Mouse (Mus musculus): ENCODE results near the gene Ivl. TPM values are rescaled to one million over a fixed set of nuclear protein-coding genes. Genes with fewer than 3 reads are reported as not detected.

Ivl gene
- total RNA-seq, 2 experiments from 2014 or later, result not detected

Other genes with a start within 250 kb of the Ivl start
- gene Sprr2d, start 234.6 kb downstream of the Ivl start, total RNA-seq (2021), result not detected
- gene Sprr2e, start 221.6 kb downstream of the Ivl start, total RNA-seq (2021), result not detected
- gene Sprr2f, start 208.5 kb downstream of the Ivl start, total RNA-seq (2021), result not detected
- not detected for gene Sprr2h, start 188.1 kb downstream of the Ivl start, total RNA-seq (2021)
- not detected for gene Sprr2i, start 165.7 kb downstream of the Ivl start, total RNA-seq (2021)
- not detected for gene Sprr2j-ps, start 155.7 kb downstream of the Ivl start, total RNA-seq (2021)
- 1 to 10 TPM; 1.5 to 3.6 TPM for gene Gm9774, start 144.3 kb downstream of the Ivl start, total RNA-seq (2021)
- not detected for gene Sprr2k, start 141.2 kb downstream of the Ivl start, total RNA-seq (2021)
- gene Sprr1b, start 134.9 kb downstream of the Ivl start, total RNA-seq (2021), result not detected
- gene Sprr3, start 115.0 kb downstream of the Ivl start, total RNA-seq (2021), result not detected
- gene Sprr1a, start 87.8 kb downstream of the Ivl start, total RNA-seq (2021), result not detected
- not detected for gene Sprr4, start 73.2 kb downstream of the Ivl start, total RNA-seq (2021)
- gene 2310046K23Rik, start 39.2 kb downstream of the Ivl start, total RNA-seq (2021), result not detected
- gene Smcp, start 15.3 kb upstream of the Ivl start, total RNA-seq (2021), result not detected
- not detected for gene 2210017I01Rik, start 33.8 kb upstream of the Ivl start, total RNA-seq (2021)
- gene Lce6a, start 47.9 kb upstream of the Ivl start, total RNA-seq (2021), result not detected
- not detected for gene Lce1a1, start 74.6 kb upstream of the Ivl start, total RNA-seq (2021)
- gene Lce1b, start 83.2 kb upstream of the Ivl start, total RNA-seq (2021), result not detected
- gene Lce1a2, start 96.6 kb upstream of the Ivl start, total RNA-seq (2021), result not detected
- not detected for gene Lce1c, start 105.5 kb upstream of the Ivl start, total RNA-seq (2021)
- not detected for gene Lce1d, start 113.5 kb upstream of the Ivl start, total RNA-seq (2021)
- gene Lce1e, start 135.3 kb upstream of the Ivl start, total RNA-seq (2021), result not detected
- not detected for gene Lce1f, start 146.6 kb upstream of the Ivl start, total RNA-seq (2021)
- not detected for gene Gm38119, start 165.4 kb upstream of the Ivl start, total RNA-seq (2021)
- gene Lce1g, start 178.6 kb upstream of the Ivl start, total RNA-seq (2021), result not detected
- gene Lce1h, start 191.3 kb upstream of the Ivl start, total RNA-seq (2021), result not detected
- not detected for gene Lce1i, start 205.2 kb upstream of the Ivl start, total RNA-seq (2021)
- not detected for gene Lce1j, start 216.8 kb upstream of the Ivl start, total RNA-seq (2021)
- not detected for gene Lce1k, start 234.2 kb upstream of the Ivl start, total RNA-seq (2021)

Measured in left cerebral cortex, postnatal 10 days (tissue).